Mouse (Mus musculus) layer of hippocampus, postnatal 14 days (tissue): ENCODE data around the gene Col23a1. TPM values are rescaled to one million over a fixed set of nuclear protein-coding genes. Genes with fewer than 3 reads are reported as not detected.
A peak's percentile ranks its signal among the peaks of the same experiment; 100 is the strongest.

Experiments
- DNase-seq, 2 experiments: peaks; one replicate each; pipeline ENCODE4 v3.0.0; 2021 to 2022; ENCODE audit warnings: low spot score in 2 of 2, mixed read lengths in 1 of 2
- long read RNA-seq, 2 experiments: library from polyadenylated mRNA; stranded (forward); transcript quantifications; one replicate each; pipeline ENCODE4 v2.0.0; 2021
- total RNA-seq, 2 experiments: library from RNA; stranded (reverse); gene quantifications; 2 replicates each; pipeline ENCODE4 v1.2.3; 2021

The Col23a1 gene
- total RNA-seq: 1 to 10 TPM; 6.5 to 6.7 TPM
- long read RNA-seq, experiment 1, partial matches to known transcripts: 1 of 3 reads
- long read RNA-seq, experiment 1, other reads (novel, unspliced or antisense): 2 of 3 reads
- long read RNA-seq, experiment 2, partial matches to known transcripts: 0 of 1 reads
- long read RNA-seq, experiment 2, other reads (novel, unspliced or antisense): 1 of 1 reads

- DNase-seq: peak; percentile 58 to 77
Measured at GRCm38 (mm10) chr11:51289564-51290041, at the start of gene Col23a1. Gene Col23a1, plus strand, starts transcription at chr11:51289920.

- DNase-seq: no peak
Measured at GRCm38 (mm10) chr11:51242897-51243296, 46.8 kb upstream of the Col23a1 start.

GRCm38 (mm10) chr11:51257006-51257405 is 32.7 kb upstream of the Col23a1 start:
- DNase-seq: no peak

GRCm38 (mm10) chr11:51261680-51262219 is 28.0 kb upstream of the Col23a1 start, which contains the start of gene Clk4:
Gene Clk4, plus strand, starts transcription at chr11:51261730.
- DNase-seq: no peak

- DNase-seq: peak; percentile 97 to 99
Measured at GRCm38 (mm10) chr11:51262342-51263285, 27.1 kb upstream of the Col23a1 start, which contains the start of gene BC049762. Gene BC049762, minus strand, starts transcription at chr11:51263046.

- peak in 1 of 2 experiments; percentile 51 for DNase-seq
Measured at GRCm38 (mm10) chr11:51263286-51263831, 26.4 kb upstream of the Col23a1 start.

- no peak for DNase-seq
Measured at GRCm38 (mm10) chr11:51264352-51264751, 25.4 kb upstream of the Col23a1 start.

- no peak for DNase-seq
Measured at GRCm38 (mm10) chr11:51265326-51265725, 24.4 kb upstream of the Col23a1 start.

GRCm38 (mm10) chr11:51274418-51274817 is 15.3 kb upstream of the Col23a1 start:
- no peak for DNase-seq

GRCm38 (mm10) chr11:51290066-51290955 is 591 bp downstream of the Col23a1 start:
- DNase-seq: no peak

- DNase-seq: no peak
Measured at GRCm38 (mm10) chr11:51293956-51294530, 4.3 kb downstream of the Col23a1 start.

- peak in 1 of 2 experiments; percentile 31 for DNase-seq
Measured at GRCm38 (mm10) chr11:51295742-51296141, 6.0 kb downstream of the Col23a1 start.

GRCm38 (mm10) chr11:51298691-51299090 is 9.0 kb downstream of the Col23a1 start:
- DNase-seq: no peak

- DNase-seq: no peak
Measured at GRCm38 (mm10) chr11:51302396-51302795, 12.7 kb downstream of the Col23a1 start.

GRCm38 (mm10) chr11:51303981-51304553 is 14.3 kb downstream of the Col23a1 start:
- DNase-seq: no peak

- no peak for DNase-seq
Measured at GRCm38 (mm10) chr11:51308306-51308705, 18.6 kb downstream of the Col23a1 start.

- no peak for DNase-seq
Measured at GRCm38 (mm10) chr11:51311846-51312245, 22.1 kb downstream of the Col23a1 start.

- no peak for DNase-seq
Measured at GRCm38 (mm10) chr11:51315991-51316810, 26.5 kb downstream of the Col23a1 start.

GRCm38 (mm10) chr11:51320609-51321008 is 30.9 kb downstream of the Col23a1 start:
- no peak for DNase-seq
